Mouse (Mus musculus) cerebellum, postnatal 4 days (tissue): ENCODE data around the gene Prdm16.

ENCODE experiments used
- DNase-seq, 2 experiments: peaks; one replicate each; pipeline ENCODE4 v3.0.0; 2022; ENCODE audit warnings: low spot score in 2 of 2, mixed read lengths in 1 of 2

The Prdm16 gene

DNA sequence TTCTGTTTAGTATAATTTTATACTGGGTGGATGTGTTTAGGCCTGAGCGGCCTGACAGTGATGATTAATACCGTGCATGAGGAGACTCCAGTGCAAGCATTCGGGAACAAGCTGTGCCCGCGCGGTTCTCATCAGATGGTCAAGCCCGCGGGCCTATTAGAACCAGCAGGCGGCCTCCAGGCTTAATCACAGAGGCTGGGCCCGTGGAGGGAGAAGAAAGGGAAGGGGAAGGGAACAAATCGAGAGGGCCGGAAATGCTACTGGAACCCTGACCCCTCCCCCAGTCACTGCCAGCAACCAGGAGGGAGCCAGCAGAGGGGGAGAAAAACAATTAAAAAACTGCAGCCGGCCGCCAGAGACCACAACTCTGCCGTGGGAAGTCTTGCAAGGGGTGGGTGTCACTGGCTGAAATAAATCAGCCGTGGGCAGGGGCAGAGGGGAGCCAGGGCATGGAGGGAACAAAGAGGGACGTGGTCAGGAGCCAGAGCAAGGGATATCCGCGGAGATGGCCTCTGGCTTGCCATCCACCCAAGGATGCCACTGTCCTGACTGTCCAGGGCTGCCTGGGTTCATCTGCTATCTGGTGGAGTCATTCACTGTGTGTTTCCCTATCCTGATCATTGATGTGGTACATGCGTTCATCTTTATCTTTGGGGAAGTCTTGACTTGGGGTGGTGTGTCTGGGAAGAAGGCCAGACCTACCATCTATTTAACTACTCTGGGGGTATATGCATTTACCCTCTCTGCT, 246.2 kb downstream of the Prdm16 start:
- peak in 1 of 2 experiments; percentile 32 for DNase-seq

DNA sequence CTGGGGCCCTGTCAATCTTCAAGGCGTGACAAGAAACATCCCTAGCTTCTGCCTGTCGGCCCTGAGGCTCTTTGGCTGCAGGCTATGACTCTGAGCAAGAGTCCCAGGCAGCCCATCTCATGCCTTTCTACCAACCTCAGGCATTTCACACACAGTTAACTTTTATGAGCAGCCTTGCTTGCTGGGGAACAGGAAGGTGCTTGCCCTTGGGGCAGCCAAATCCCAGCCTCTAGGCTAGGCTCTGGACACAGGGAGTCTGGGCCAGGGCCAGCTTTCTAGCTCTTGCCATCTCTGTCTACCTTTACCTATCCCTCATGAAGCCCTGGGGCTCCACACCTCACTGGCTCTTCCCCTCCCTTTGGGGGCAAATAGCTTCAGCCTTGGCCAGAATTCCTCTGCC, 247.0 kb downstream of the Prdm16 start:
- no peak for DNase-seq

DNA sequence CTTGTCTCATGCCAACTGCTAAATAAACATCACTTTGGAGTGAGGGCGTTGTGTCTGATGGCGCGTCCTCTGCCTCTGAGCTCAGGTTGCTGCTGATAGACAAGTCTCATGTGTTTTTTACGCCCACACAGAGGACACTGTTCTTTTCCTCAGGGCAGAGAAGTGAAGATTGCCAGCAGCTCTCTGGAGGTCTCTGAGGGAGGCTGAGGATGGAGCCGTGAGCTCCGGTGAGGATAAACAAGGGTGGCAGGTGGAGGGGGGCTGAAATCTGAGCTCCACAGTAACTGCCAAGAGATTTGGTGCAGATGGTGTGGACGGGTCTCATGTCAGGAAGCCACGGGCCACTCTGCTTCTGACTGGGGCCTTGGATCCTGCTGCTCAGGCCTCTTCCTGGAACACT, 249.9 kb downstream of the Prdm16 start:
- no peak for DNase-seq

DNA sequence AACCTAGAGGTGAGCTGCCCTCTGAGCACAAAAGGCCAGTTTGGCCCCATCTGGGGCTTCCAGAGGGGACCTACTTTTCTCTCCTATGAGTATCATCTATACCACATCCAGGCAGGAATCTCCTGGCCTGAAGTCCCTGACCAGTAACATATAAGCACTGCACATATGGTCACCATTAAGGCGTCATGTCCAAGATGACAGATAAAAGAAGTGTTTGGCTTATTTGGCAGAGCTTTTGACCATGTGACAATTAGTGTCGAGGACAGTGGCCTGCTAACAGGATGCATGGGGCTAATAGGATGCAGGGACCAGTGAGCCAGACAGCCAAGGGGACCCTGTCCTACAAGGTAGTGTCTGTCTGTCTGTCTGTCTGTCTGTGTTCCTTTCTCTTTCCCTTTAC, 250.8 kb downstream of the Prdm16 start:
- no peak for DNase-seq

DNA sequence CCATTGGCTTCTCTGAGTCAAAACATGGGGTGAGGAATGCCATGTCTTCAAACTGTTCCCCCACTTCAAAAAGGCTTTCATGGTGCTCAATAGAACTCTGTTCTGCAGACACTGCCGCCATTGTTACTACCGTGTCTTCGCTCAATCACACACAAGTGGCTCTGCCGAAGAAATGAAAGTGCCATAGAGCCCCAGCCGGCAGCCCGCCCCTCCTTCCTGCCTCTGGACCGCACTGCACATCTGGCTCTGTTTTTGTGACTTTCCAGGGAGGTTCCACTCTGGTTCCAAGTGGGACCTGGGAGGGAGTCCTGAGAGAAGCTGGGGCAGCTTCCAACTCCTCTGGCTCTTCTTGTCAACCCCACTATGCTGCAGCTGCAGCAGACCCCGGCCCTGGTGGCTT, 251.5 kb downstream of the Prdm16 start:
- no peak for DNase-seq

DNA sequence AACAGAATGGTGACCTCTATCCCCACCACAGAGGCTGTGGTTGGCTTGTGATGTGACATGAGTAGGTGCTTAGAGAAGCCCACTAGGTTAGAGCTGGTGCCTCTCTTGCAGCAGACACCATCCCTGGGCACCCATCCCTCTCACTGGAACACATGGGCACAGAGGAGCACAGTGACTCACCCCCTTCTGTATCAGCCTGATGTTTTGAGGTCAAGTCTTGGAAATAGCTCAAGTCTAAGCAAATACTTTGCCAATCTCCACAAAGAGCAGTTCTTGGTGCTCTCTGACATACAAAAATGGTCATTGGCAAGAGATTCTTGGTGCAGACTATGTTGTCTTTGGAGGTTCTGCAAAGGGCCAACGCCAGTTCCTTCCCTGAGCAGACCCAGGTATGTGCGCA, 257.8 kb downstream of the Prdm16 start:
- DNase-seq: no peak

DNA sequence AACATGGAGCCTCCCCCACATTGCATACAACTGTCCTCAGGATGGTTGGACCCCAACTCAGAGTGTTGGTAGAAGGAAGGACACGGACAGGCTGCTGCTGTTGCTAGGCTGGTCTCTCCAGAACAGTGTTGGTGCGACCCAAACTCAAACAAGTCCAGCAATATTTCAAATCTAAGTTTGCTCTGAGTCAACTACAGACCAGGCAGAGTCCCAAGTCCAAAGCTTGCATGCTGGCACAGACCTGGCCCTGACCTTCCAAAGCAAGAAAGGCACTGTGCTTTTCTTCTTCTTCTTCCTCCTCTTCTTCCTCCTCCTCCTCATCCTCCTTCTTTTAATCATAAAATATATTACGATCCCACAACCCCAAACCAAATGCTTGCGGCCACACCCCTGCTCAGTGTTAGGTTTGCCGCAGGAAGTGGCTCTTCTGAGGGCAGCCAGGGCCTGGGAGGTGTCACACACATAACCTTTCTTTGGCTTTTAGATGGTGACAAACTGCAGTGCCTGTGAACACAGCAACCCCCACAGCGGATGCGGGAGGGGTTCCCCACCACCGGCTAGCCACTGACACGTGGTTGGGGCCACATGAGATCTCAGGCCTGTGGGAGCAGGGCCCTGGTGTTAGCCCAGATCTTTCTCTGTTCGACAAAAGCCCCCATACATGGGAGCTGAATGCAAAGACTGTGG, 260.6 kb downstream of the Prdm16 start:
- no peak for DNase-seq

DNA sequence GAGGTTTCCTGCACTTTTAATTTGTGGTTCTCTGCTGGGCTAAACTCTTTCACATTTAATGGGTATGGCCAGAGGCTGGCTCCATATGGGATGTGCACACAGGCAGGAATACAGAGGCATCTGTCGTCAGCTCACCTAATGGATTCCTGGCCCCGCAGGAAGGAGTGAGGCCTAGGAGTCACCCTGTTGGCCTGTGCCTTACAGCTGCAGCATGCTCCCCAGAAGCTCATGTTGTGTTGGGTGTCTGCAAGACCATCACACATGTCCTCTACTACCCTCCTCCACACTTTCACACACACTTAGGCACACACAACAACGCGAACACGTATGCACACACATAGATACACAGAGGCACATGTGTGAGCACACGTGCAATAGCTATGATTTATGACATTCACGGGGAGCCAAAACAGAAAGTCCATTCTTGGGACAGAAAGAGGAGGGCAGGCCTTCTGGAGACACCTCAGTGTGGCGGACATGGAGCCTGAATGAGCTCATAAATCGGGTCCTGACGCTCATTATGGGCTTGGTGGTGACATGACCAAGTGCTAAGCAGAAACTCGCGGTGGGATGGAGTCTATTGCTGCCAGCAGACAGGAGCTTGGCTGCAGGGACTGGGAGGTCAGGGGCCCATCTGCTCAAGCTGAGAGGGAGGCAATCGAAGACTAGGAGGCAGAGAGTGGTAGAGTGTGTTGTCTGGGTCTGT, 265.0 kb downstream of the Prdm16 start:
- no peak for DNase-seq

DNA sequence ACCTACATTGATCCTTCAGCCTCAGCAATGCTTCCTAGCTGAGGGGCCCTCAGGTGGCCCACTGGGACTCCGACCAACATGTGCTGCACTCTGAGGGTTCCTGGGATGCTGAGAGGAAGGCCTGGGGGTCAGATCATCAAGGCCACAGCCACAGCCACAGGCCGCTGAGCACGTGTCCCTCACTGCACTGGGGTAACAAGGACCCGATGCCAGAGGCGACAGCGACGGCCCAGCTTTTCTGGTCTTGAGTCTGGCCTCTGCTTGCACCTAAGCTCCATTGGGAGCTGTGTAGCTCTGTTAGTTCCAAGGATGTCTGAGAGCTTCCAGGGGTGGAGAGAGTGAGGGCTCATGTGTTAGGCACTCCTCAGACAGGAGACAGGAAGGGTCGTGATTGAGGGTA, 265.8 kb downstream of the Prdm16 start:
- no peak for DNase-seq

DNA sequence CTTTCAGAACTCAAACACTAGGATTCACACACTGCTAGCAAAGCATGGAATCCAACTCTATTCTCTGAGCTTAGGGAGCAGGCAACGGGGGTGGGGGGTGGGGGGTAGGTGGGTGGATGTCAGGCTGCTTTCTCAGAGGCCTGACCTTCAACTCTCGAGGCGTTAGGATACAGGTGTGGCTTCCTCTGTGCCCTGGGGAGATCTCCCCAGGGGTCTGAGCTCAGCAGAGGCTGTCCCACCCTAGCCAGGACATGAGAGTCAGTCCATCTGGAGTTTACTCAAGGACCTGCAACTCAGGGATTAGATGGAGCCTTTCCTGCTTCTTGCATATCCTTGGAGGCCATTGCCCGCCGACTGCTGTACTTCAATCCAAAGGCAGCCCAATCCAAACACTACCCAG, 267.6 kb downstream of the Prdm16 start:
- DNase-seq: no peak

DNA sequence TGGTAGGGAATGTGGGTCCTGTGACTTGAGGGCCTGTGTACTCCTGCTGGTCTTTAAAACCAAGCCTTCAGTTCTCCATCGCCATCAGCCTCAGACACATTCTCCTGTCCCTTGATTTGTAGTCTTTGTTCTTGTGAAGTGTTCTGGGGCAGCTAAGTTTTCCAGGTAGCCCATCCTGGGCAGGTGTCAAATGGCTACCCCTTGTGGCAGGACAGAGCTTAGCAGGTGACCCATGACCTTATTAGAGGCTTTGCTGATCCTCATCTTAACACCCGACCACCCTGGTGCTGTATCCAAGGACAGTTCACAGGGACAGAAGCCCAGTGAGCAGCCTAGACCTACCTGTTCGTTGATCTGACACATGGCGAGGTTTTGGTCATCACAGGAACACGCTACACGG, 269.8 kb downstream of the Prdm16 start:
- DNase-seq: no peak

DNA sequence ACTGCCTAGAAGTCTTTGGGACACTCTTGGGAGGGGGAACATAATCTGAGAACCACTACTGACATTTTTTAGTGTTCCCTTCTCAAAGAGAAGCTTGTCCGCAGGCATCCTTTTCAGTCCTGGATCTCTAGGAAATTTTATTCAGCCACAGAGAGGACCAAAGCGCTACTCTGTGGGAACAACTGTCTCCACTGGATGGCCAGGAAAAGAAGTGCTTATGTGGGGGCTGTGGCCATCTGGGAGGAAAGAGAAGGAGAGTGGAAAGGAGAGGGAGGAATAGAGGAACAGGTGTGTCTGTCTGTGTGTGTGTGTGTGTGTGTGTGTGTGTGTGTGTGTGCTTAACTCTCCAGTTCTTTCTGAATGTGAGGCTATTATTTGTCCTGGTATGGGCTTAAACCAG, 271.9 kb downstream of the Prdm16 start:
- no peak for DNase-seq

DNA sequence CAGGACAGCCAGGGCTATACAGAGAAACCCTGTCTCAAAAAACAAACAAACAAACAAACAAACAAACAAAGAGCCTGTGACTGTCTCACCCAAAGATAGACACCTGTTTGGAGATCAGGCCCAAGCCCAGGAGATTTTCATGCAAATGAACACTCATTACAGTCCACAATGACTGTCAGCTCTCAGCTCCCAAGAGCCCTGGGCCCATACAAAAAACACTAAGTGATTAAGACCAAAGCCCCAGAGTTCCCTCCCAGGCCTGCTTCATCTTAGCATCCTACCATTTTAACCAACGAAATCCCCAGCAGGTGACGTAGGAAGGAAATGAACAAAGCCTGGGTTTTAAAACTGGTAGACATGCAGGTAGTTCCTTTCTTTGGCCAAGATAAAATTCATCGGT, 275.8 kb downstream of the Prdm16 start:
- DNase-seq: no peak

DNA sequence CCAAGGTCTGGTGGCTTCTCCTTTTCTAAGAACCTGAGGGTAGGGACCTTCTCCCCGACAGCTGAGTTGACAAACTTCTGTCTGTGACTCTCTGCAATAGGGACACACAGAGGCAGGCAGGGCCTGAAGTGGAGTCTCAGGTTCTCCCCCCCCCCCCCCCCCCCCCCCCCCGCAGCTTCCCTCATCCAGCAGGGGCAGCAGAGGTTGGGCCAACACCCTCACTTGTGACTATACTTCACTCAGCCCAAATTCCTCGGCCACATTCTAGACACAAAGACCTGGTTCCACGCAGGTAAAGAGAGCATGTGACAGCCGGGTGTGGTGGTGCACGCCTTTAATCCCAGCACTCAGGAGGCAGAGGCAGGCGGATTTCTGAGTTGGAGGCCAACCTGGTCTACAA, 276.2 kb downstream of the Prdm16 start:
- no peak for DNase-seq

DNA sequence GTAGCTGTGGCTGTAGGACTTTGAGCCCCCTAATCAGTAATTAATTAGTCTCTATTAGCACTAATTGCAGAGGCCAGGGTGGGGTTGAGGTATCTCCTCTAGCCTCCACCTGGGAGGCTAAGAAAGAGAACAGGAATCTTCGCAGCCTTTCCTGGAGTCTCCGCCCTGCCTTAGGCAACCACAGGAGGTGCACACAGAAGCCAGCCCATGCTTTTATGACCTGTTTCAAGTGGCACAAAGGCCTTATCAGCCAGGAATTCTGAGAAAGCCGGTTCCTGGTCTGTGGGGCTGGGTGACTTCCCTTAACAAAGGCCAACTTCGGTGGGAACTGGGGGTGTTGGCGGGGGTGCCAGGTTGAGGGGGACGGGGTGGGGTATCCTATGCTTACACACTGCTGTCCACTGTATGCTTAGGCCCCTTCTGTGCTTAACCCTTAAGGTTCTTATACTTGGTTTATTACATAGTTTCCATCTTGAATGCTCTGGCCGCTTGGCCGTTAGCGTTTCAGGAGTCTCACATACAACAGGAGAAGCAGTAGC, 276.8 kb downstream of the Prdm16 start:
- DNase-seq: no peak

DNA sequence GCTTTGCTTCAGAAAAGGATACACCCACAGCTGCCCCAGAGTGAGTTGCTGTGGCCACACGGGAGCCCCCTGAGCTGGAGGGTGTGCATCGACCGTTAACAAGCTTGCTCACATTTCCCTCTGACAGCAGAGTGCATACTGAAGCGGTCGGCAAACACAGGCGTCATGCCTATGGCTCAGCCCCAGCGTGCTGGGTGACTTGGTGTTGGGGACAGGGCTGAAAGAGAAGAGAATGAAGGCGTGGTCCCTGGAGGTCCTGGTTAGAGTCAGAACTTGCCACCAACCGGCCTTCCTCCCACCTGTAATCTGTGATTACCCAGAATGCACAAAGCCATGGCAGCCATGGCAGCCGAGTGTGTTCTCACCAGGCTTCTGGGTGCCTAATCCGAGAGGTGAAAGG, 277.9 kb downstream of the Prdm16 start:
- DNase-seq: no peak

DNA sequence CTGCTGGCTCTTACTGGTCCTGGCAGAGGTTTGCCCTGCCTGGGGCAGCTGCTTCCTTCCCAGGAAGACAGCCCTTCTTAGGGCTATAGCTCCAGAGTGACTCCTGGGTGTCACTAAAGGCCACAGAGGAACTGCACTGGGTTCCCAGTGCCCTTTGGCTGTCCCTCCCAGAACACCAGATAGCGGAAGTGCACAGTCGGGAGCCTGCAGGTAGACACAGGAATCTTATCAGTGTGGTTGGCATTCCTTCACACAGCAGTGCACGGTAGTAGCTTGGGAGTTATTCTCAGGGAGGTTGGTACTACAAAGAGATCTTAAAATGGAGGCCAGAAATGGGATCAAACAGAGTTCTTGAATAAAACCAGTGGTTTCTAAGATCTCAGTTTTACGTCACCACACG, 278.3 kb downstream of the Prdm16 start:
- no peak for DNase-seq

DNA sequence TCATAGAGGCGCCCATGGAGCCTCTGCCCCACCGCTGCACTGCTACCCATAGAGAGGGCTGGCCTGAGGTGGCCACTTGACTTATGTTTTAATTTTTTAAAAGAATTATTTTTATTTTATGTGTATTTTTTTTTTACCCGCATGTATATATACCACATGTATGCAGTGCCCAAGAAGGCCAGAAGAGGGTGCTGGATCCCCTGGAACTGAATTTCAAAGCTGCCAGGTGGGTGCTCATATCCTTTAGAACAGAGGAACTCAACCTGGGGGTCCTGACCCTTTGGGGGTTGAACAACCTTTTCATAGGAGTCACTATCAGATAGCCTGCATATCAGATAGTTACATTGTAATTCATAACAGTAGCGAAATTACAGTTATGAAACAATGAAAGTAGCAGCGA, 281.3 kb downstream of the Prdm16 start:
- no peak for DNase-seq

DNA sequence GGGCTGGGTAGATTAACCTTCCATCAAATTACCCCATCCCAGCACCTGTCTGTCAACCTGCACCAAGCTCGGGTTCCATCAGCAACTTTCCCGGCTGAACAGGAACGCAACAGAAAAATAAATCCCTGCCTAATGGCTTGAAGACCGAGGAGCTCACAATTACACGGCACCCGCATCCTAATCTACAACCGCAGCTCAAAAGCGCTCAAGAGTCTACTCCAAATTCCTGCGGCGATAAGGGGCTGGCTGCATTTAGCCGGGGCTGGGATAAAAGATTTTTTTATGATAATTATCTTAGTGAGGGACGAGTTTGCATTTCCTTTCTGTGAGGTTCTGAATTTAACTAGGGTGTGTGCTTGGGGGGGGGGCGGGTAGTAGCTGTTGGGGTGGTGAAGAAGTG, 284.4 kb downstream of the Prdm16 start:
- no peak for DNase-seq

DNA sequence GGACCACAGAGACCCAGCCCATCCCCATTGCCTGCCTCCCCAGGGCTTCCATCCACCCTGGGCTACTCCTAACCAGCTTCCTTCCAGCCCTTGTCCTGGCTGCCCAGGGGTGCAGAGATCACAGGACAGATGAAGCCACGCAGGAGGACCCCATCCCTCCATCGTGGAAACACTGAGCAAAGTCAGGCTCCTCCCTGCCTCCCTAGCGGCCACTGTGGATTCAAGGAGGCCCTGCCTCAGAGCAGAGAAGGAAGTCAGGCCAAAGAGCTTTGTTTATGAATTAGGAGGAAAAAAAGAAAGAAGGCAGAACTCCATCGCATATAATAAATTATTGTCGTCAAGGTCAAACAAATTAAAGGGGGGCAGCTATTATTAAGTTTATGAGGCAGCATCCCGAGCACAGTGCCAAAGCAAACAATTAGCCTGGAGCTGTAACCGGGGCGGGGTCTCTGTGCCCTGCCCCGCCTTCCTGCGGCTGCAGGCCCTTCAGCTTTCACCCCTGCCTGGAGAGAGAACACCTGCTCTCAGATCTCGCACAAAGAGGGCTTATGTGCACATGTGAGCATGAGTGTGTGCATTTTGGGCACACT, 288.4 kb downstream of the Prdm16 start:
- DNase-seq: no peak

DNA sequence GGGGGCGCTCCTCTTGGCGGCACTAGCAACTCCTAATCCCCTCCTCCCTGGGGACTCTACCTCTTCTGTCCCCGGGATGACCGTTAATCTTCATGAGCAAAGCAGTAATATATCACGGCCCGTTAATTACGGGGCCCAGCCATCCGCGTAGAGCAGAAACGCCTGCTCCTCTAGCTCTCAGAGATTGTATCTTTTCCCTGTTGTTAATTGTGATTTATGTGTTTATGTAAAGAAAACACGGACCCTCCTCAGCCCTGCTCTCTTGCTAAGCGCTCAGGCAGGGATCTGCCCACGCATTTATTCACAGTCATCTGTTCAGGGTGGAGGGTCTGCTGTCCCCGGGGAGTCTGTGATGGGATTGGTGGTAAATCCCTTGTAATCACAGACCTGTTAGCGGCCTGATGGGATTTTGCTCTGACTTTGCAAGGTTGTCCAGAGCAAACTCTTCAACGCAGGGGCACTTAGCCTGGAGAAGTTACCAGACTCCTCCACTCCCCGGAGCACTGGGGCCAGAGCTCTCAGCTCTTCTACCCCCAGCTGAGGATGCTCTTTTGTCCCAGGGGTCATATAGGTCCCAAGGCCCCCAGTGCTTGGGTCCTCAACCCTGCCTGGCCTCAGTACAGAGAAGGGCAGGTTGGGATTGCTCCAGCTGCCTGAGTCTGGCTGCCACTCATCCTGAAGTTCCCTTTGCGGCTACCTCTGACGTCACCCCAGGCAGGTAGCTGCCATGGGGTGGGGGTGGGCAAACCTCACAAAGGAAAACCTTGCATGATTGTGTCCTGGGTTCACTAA, 289.7 kb downstream of the Prdm16 start:
- DNase-seq: no peak

DNA sequence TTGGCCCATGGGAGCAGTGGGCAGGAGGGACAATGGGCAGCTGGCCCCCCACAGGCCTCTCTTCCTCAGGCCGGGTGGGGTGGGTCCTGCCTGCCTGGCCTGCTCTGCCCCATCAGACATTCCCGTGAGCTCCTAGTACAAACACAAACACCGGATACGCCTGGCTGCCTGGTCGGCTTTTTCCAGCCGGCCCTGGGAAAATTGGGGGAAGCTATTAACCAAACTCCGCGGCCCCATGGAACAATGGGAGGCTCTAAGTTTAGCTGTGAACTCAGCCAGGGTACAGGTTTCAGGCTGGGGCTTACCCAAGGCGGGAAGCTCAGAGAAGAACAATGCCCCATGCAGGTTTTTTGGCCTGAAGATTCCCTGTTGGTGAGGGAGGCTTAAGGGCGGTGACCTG, 300.0 kb downstream of the Prdm16 start:
- DNase-seq: no peak
